Mouse (Mus musculus) stomach, postnatal 0 days (tissue): Measurements from ENCODE around the gene Shroom3.

Source experiments
- CTCF ChIP-seq: IDR thresholded peaks from 2 replicates; pipeline ENCODE4 v1.5.1; 2016; ENCODE audit warnings: antibody characterized with exemption, low read depth, mild to moderate bottlenecking, moderate library complexity
- EP300 ChIP-seq: optimal IDR thresholded peaks from 2 replicates; pipeline ENCODE3; 2016; ENCODE audit warnings: antibody characterized with exemption

DNA sequence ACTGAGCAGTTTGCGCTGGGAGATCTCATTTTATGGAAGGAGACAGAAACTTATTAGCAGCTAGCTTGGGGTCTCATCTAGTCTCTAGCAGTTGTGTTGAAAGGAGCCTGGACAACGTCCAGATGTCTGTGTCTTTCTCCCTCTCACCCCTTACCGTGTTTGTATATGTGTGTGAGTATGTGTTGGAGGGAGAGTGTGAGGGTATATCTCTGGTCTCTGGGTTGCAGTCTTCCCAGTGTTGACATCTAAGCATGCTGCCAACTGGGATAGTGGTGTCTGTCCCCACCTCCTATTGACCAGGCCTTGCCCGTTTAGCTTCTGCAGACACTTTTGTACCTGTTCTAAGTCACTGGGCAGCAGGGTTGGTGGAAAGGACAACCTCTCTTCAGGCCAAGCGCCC lies 207.7 kb downstream of the Shroom3 start:
- TF ChIP-seq EP300, result no peak
- no peak for TF ChIP-seq CTCF
